Mouse (Mus musculus) spleen, postnatal 4 days (tissue): ENCODE data around the gene Dock11.

Source experiments
- DNase-seq, 2 experiments: peaks; one replicate each; pipeline ENCODE4 v3.0.0; 2022; ENCODE audit warnings: low spot score in 2 of 2

Gene Dock11

DNA sequence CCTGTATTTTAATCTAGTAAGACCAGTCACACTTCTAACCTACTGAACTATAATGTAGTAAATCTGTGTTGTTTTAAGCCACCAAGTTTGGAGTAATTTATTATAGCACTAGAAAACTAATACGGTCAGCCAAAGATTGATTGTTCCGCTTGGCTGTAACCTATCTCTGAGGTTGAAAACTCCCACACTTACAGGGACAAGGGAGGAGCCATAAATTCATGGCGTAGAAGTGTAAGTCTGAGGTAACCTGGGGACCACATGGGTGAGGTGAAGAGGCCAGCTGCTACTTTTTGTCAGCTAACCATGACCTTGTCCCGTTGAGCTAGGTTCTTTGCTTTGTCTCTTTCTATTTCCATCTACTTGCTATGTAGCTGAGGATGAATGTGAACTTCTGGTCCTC lies 61.5 kb downstream of the Dock11 start:
- no peak for DNase-seq

GRCm38 (mm10) chrX:35951945-35952344 lies 63.3 kb downstream of the Dock11 start:
- no peak for DNase-seq

DNA sequence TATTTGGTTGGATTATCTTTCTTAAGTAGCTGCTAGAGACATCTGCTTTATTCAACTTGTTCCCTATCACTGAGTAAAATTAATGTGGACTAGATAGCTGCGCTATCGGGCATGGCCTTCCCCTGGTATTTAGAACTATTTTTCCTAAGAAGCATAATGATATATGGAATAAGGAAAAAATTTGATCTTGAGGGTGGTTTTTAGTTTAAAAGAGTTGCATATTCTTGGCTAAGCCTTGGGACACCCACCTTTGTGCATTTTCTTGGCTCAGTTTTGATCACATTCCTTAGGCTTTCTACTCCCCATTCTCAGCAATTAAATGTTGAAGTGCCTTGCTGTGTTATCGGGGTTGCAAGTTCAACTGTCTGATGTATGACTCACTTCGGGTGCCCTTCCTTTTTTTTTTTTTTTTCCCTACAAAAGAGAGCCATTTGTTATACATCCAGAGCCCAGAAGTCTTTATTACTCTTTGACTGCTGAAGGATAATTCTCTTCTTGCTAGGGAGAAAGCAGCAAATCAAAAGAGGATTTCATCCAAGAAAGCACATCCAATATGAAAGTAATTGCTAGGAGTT lies 64.0 kb downstream of the Dock11 start:
- no peak for DNase-seq

GRCm38 (mm10) chrX:35956236-35956635 lies 67.6 kb downstream of the Dock11 start:
- DNase-seq = no peak

DNA sequence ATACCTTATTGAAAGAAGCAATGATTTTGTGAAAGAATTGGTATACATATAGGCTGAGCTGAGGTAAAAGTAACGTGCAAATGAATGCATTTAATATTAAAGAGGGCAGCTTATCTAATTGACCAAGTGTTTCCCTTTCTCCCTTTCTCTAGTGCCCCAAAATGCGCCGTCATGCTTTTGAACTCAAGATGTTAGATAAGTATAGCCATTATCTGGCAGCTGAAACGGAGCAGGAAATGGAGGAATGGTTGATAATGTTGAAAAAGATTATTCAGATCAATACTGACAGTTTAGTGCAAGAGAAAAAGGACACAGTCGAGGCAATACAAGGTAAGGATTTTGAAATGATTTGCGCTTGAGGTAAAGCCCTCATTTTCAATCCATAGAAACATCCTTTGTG lies 74.5 kb downstream of the Dock11 start:
- no peak for DNase-seq

- no peak for DNase-seq
Measured at GRCm38 (mm10) chrX:35969276-35969675, 80.6 kb downstream of the Dock11 start.

GRCm38 (mm10) chrX:35976657-35977056 lies 88.0 kb downstream of the Dock11 start:
- DNase-seq = no peak

- DNase-seq = no peak
Measured at GRCm38 (mm10) chrX:35987981-35988380, 99.3 kb downstream of the Dock11 start.

DNA sequence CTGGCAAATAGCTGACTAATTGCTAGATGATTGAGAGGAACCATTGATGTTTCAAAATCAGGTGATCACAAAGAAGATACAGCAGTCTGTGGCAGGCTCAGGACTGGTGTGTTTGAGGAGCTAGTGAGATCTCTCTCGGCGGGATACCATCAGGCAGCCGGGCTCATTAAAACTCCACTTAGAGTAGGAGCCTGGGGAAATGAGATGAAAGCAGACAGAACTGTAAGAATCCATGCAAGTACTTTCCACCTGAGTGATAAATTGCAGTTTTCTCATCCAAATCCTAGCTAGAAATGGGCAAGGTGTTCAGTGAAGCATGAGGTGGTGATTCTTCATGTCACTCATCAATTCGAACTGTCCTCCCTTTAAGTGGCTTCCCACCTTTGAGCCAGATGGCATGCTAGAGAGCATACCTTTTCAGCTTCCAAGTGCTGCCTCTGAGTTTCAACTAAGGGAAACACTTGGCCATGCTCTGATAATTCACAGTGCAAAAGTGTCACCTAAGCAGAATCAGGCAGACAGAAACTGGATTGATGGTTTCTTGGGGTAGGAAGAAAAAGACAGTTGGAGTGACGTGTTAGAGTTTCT lies 102.0 kb downstream of the Dock11 start:
- no peak for DNase-seq

GRCm38 (mm10) chrX:35994226-35994625 lies 105.6 kb downstream of the Dock11 start:
- DNase-seq = no peak

- no peak for DNase-seq
Measured at GRCm38 (mm10) chrX:35997004-35997403, 108.4 kb downstream of the Dock11 start.

- DNase-seq = no peak
Measured at GRCm38 (mm10) chrX:35997793-35998419, 109.3 kb downstream of the Dock11 start.

- no peak for DNase-seq
Measured at GRCm38 (mm10) chrX:36025651-36026050, 137.0 kb downstream of the Dock11 start.

DNA sequence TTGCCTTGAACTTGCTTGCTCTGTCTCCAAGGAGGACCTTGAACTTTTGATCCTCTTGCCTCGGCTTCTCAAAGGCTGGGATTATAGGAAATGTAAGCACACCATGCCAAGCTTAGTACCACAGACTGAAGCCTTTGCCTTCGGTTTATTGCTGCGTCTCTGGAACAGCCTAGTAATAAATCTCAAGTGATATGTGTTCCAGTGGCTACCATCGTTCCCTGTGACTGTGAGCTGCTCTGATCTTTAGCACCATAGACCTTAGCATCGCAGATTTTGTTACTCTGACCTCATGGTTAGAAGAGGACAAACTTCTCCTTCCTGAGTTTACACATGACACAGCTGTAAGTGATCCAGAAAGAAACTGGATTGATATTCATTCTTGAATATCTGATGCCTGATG lies 142.5 kb downstream of the Dock11 start:
- no peak for DNase-seq

DNA sequence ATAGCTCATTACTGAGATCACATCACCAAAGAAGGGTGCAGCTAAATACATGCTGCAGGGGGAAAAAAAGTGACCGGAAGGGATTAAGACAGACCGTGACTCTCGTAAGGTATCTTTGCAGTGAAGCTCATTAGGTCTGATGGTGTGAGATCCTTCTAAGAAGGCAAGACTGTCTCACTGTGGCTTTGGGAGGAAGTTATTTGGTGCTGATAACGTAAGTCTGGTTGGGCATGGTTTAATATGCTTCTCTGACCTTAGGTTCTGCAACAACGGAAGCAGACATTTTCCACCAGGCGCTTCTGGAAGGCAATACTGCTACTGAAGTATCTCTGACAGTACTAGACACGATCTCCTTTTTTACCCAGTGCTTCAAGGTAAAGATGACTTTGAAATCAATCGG lies 145.4 kb downstream of the Dock11 start:
- no peak for DNase-seq

DNA sequence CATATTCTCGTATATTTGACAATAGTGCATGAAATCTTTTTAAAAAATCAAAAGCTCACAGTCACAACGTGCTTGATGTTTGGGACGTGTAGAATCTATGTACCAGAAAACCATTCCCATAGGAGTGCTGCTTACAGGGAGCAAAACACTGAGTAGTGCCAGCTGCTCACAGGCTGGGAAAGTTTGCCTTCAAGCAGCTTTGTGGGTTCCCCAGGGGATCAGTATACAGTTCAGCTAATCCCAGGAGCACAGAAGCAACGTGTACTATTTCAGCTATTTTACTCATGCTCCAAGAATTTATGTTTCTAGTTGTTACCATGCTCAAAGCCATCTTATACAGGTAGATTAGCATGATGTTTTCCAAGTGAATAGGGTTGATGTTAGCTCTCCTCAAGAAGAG lies 157.1 kb downstream of the Dock11 start:
- DNase-seq = no peak

- DNase-seq = no peak
Measured at GRCm38 (mm10) chrX:36047451-36047850, 158.8 kb downstream of the Dock11 start.

DNA sequence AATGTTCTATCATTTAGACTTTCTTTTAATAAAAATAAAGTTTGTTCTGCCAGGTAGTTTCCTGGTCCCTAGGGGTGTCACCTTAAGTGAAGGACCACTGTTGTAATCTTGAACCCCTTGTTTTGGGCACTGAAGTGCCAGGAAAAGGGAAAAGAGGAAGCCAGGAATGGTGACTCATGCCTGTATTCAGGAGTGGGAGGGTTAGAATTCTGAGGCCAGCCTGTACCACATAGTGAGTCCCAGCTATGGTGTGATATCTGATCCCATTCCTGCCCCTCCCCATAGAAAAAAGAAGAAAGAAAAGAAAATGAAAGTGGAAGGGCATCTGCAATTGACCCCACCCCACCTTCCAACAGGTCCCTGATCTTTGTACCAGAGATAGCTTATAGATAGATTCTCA lies 161.7 kb downstream of the Dock11 start:
- no peak for DNase-seq

DNA sequence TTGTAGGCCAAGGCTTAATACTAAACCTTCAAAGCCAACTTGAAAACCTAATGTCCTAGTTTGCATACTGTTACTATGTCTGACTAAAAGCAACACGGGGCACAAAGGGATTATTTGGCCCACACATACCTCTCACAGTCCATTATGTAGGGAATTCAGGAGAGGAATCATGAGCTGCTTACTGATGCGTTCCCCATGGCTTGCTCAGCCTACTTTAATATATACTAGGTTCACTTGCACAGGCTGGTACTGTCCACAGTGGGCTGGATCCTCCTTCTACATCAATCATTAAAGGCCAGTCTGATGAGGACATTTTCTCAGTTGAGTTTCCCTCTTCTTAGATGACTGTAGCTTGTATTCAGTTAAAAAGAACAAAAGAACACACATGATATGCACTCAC lies 185.4 kb downstream of the Dock11 start:
- no peak for DNase-seq

GRCm38 (mm10) chrX:36077164-36077563 lies 188.5 kb downstream of the Dock11 start:
- DNase-seq = no peak

DNA sequence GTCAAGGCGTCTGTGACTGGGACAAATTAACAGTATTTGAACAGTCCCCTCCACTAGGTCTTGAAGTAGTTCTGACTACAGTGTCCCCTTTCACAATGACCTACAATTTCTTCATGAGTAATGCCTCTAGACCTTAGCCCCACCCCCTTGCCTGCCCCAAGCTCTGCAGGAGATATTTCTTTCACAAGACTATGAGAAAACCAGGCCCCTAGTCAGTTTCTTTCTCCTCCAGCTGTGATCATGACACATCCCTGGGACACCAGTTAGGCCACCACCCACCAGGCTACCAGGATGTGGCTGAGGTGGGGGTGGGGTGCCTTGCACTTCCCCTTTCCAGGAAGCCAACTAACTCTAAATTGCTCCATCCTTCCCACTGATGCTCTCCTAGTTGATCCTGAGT lies 194.3 kb downstream of the Dock11 start:
- peak in 1 of 2 experiments; percentile 14 for DNase-seq

DNA sequence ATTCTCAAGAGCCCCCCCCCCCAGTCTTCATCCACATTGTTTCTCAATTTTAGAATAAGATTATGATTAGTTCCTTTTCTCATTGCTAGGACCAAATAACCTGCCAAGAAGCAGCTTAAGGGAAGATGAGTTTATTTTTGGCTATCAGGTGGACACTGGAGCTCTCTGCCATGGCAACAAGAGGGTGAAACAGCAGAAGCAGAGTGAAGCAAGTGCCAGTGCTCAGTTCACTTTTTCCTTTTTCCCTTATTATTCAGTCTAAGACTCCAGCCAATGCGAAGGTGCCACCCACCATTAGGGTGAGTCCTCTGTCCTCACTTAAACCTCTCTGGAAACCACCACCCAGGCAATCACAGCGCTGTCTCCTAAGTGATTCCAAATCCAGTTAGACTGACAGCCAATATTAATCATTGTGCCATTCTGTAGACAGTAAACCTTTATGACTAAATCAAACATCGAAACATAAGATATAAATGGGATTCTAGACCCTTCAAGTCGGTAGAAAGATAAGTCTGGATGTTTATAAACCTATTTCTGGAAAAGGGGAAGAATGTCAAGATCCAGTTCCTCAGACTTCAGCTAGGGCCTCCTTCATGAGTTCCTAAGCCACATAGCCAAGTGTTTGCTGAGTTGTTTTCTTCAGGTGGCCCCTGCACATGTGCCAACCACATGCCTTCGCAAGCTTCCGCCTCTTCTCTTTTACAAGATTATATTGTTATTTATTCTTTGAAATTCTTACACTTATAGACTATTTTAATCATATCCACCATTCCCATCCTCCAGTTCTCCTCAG lies 200.0 kb downstream of the Dock11 start:
- DNase-seq = no peak

DNA sequence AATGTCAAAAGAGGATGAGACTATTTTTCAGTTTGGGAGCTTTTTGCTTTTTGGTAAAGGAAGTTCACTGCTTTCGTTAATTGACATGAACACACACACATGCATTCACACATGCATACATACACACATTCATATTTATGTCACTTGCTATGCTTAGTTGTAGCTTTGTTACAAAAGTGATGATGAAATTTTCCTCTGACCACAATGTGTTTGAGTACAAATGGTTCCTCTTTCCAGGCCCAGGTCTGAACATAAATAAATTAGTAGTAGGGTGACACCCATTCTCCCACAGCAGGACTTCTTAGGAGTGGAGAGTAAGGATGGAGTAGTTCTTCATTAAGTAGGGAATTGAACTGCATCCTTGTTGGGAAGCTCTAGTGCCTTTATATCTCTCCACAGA lies 212.3 kb downstream of the Dock11 start:
- DNase-seq = no peak
